7 mouse cellular contexts compared by ENCODE assay signal in genomic region chr9:108048566-108048955, GRCm38 (mm10). TPM values are rescaled to one million over a fixed set of nuclear protein-coding genes. Genes with fewer than 3 reads are reported as not detected.
DNase-seq lines count a peak whose midpoint lies in the region; ATAC-seq and TF ChIP-seq lines count a peak whose summit lies in the region.

No protein-coding gene starts in this region.

- peak; percentile 47 for DNase-seq in neural tube, embryonic 11.5 days (ENCODE audit: low spot score)
- DNase-seq in neural tube, embryonic 10.5 days (ENCODE audit: extremely low spot score, low spot score): no peak
- no peak for DNase-seq in limb, embryonic 11.5 days (ENCODE audit: low spot score)
- DNase-seq in thymus, postnatal 25 days: no peak
- no peak for DNase-seq in layer of hippocampus, adult 9-11 months

- H3K27me3 ChIP-seq in neural tube, embryonic 11.5 days (ENCODE audit: control insufficient read depth, insufficient read depth, low read length): no peaks in the 10 kb centered on the region
- no peaks in the 10 kb centered on the region for H3K27me3 ChIP-seq in limb, embryonic 11.5 days (ENCODE audit: control insufficient read depth, insufficient read depth, low read length)
- H3K27me3 ChIP-seq in stomach, embryonic 14.5 days (ENCODE audit: control insufficient read depth, insufficient read depth, low read length): no peaks in the 10 kb centered on the region

- H3K4me1 ChIP-seq in neural tube, embryonic 11.5 days (ENCODE audit: control insufficient read depth, insufficient read depth, low read length): peaks cover 13% of the 10 kb centered on the region
- 0 out of 2 replicates have a peak, but pooled peaks cover 4% of the 10 kb centered on the region for H3K4me1 ChIP-seq in embryonic fibroblast, embryonic 13.5 days (ENCODE audit: control insufficient read depth, insufficient read depth, low read length)
- peaks cover 7% of the 10 kb centered on the region; the same call in 1 of the 2 replicates for H3K4me1 ChIP-seq in limb, embryonic 11.5 days (ENCODE audit: control insufficient read depth, insufficient read depth, low read length)
- peaks cover 14% of the 10 kb centered on the region for H3K4me1 ChIP-seq in stomach, embryonic 14.5 days (ENCODE audit: control insufficient read depth, insufficient read depth, low read length)

- H3K4me2 ChIP-seq in neural tube, embryonic 11.5 days (ENCODE audit: low read depth): peak overlapping the region; percentile 83
- H3K4me2 ChIP-seq in limb, embryonic 11.5 days (ENCODE audit: low read depth, severe bottlenecking): peak overlapping the region; percentile 88
- peak overlapping the region; percentile 94 for H3K4me2 ChIP-seq in stomach, embryonic 14.5 days (replicated peaks; ENCODE audit: low read depth, low read length)

- ATAC-seq in neural tube, embryonic 11.5 days (ENCODE audit: insufficient read depth, low FRiP score, low TSS enrichment): peak; percentile 61
- ATAC-seq in limb, embryonic 11.5 days (ENCODE audit: insufficient number of reproducible peaks, low FRiP score, low TSS enrichment, low read depth): peak; percentile 24; the same call in 1 of the 2 replicates
- ATAC-seq in stomach, embryonic 14.5 days (ENCODE audit: insufficient number of reproducible peaks, insufficient read depth, low FRiP score, low read depth): peak; percentile 28

- H3K9me3 ChIP-seq in neural tube, embryonic 11.5 days (ENCODE audit: control insufficient read depth, low read length): no peaks in the 10 kb centered on the region
- H3K9me3 ChIP-seq in limb, embryonic 11.5 days (ENCODE audit: control insufficient read depth, low read length): no peaks in the 10 kb centered on the region
- no peaks in the 10 kb centered on the region for H3K9me3 ChIP-seq in stomach, embryonic 14.5 days (ENCODE audit: control insufficient read depth, low read depth, low read length)

- peaks cover 21% of the 10 kb centered on the region for H3K36me3 ChIP-seq in neural tube, embryonic 11.5 days (ENCODE audit: control insufficient read depth, insufficient read depth, low read length)
- H3K36me3 ChIP-seq in limb, embryonic 11.5 days (ENCODE audit: control insufficient read depth, insufficient read depth, low read length): peaks cover 25% of the 10 kb centered on the region
- H3K36me3 ChIP-seq in stomach, embryonic 14.5 days (ENCODE audit: control insufficient read depth, insufficient read depth, low read length): peaks cover 40% of the 10 kb centered on the region

- peak overlapping the region; percentile 68 for H3K4me3 ChIP-seq in neural tube, embryonic 11.5 days (ENCODE audit: low read depth, low read length)
- H3K4me3 ChIP-seq in embryonic fibroblast, embryonic 13.5 days (ENCODE audit: insufficient read depth, low read length): peak overlapping the region; percentile 30
- peak overlapping the region; percentile 78 for H3K4me3 ChIP-seq in limb, embryonic 11.5 days (ENCODE audit: low read depth, low read length)
- peak overlapping the region; percentile 80 for H3K4me3 ChIP-seq in stomach, embryonic 14.5 days (ENCODE audit: low read depth, low read length)

- WGBS in neural tube, embryonic 11.5 days: 2% methylated on average over 19 of the region's 19 CpGs
- WGBS in limb, embryonic 11.5 days: 1% methylated on average over 19 of the region's 19 CpGs
- WGBS in stomach, embryonic 14.5 days: under 1% methylated on average over 19 of the region's 19 CpGs

- peak overlapping the region; percentile 56 for H3K27ac ChIP-seq in neural tube, embryonic 11.5 days (ENCODE audit: low read depth, low read length)
- peak overlapping the region; percentile 51 for H3K27ac ChIP-seq in embryonic fibroblast, embryonic 13.5 days (ENCODE audit: insufficient read depth, low read length)
- H3K27ac ChIP-seq in limb, embryonic 11.5 days (replicated peaks; ENCODE audit: low read depth, low read length): no peak overlapping the region; the same call in 1 of the 2 replicates
- H3K27ac ChIP-seq in stomach, embryonic 14.5 days (ENCODE audit: low read length): peak overlapping the region; percentile 76; the same call in 1 of the 2 replicates

- peak overlapping the region; percentile 62 for H3K9ac ChIP-seq in neural tube, embryonic 11.5 days (ENCODE audit: low read length)
- peak overlapping the region; percentile 36; the same call in 1 of the 2 replicates for H3K9ac ChIP-seq in limb, embryonic 11.5 days (ENCODE audit: low read length)
- H3K9ac ChIP-seq in stomach, embryonic 14.5 days (replicated peaks; ENCODE audit: low read depth, low read length): 0 out of 2 replicates have a peak overlapping the region, but pooled peaks have one; percentile 4

- no peak for TF ChIP-seq CTCF in embryonic fibroblast, embryonic 13.5 days (IDR thresholded peaks at IDR 0.05; ENCODE audit: borderline replicate concordance, insufficient read depth, low read length)

- no peak for TF ChIP-seq POLR2A in embryonic fibroblast, embryonic 13.5 days (IDR thresholded peaks at IDR 0.05; ENCODE audit: low read depth, low read length)

RNA-seq across cellular contexts. Expression of gene Gmppb, which starts 0.5 kb away (rescaled TPM):
- 21.7 and 23.6 TPM in 2 replicates for polyA plus RNA-seq in neural tube, embryonic 11.5 days (2014; fragmentation: Nextera tagmentation; extraction: Ambion mirVana)
- 32.3 and 33.5 TPM in 2 replicates for polyA plus RNA-seq in embryonic fibroblast, embryonic 13.5 days (2011; ENCODE audit: insufficient read length, low read depth, missing spikeins)
- 20.6 and 22.0 TPM in 2 replicates for polyA plus RNA-seq in limb, embryonic 11.5 days (2014; fragmentation: Nextera tagmentation; extraction: Ambion mirVana)
- polyA plus RNA-seq in stomach, embryonic 14.5 days (2014; fragmentation: Nextera tagmentation; extraction: Ambion mirVana): 21.4 and 26.6 TPM in 2 replicates

RNA-seq across cellular contexts. Expression of gene Amigo3, which starts 4.4 kb away (rescaled TPM):
- 2.7 and 2.8 TPM in 2 replicates for polyA plus RNA-seq in neural tube, embryonic 11.5 days (2014; fragmentation: Nextera tagmentation; extraction: Ambion mirVana)
- polyA plus RNA-seq in embryonic fibroblast, embryonic 13.5 days (2011; ENCODE audit: insufficient read length, low read depth, missing spikeins): 3.0 and 3.4 TPM in 2 replicates
- 1.7 and 1.9 TPM in 2 replicates for polyA plus RNA-seq in limb, embryonic 11.5 days (2014; fragmentation: Nextera tagmentation; extraction: Ambion mirVana)
- 3.1 TPM in 2 replicates for polyA plus RNA-seq in stomach, embryonic 14.5 days (2014; fragmentation: Nextera tagmentation; extraction: Ambion mirVana)

RNA-seq across cellular contexts. Expression of gene Mst1, which starts 31.7 kb away (rescaled TPM):
- 0.49 and 1.0 TPM in 2 replicates for polyA plus RNA-seq in neural tube, embryonic 11.5 days (2014; fragmentation: Nextera tagmentation; extraction: Ambion mirVana)
- not detected in 2 replicates for polyA plus RNA-seq in embryonic fibroblast, embryonic 13.5 days (2011; ENCODE audit: insufficient read length, low read depth, missing spikeins)
- 0.37 and 1.3 TPM in 2 replicates for polyA plus RNA-seq in limb, embryonic 11.5 days (2014; fragmentation: Nextera tagmentation; extraction: Ambion mirVana)
- 3.7 and 4.4 TPM in 2 replicates for polyA plus RNA-seq in stomach, embryonic 14.5 days (2014; fragmentation: Nextera tagmentation; extraction: Ambion mirVana)

RNA-seq across cellular contexts. Expression of gene Rnf123, which starts 34.6 kb away (rescaled TPM):
- polyA plus RNA-seq in neural tube, embryonic 11.5 days (2014; fragmentation: Nextera tagmentation; extraction: Ambion mirVana): 31.6 and 35.9 TPM in 2 replicates
- polyA plus RNA-seq in embryonic fibroblast, embryonic 13.5 days (2011; ENCODE audit: insufficient read length, low read depth, missing spikeins): 26.4 and 31.4 TPM in 2 replicates
- 26.4 and 29.9 TPM in 2 replicates for polyA plus RNA-seq in limb, embryonic 11.5 days (2014; fragmentation: Nextera tagmentation; extraction: Ambion mirVana)
- 31.1 and 33.5 TPM in 2 replicates for polyA plus RNA-seq in stomach, embryonic 14.5 days (2014; fragmentation: Nextera tagmentation; extraction: Ambion mirVana)

RNA-seq across cellular contexts. Expression of gene Apeh, which starts 45.8 kb away (rescaled TPM):
- 54.3 and 62.7 TPM in 2 replicates for polyA plus RNA-seq in neural tube, embryonic 11.5 days (2014; fragmentation: Nextera tagmentation; extraction: Ambion mirVana)
- 53.4 and 63.9 TPM in 2 replicates for polyA plus RNA-seq in embryonic fibroblast, embryonic 13.5 days (2011; ENCODE audit: insufficient read length, low read depth, missing spikeins)
- 56.3 and 63.4 TPM in 2 replicates for polyA plus RNA-seq in limb, embryonic 11.5 days (2014; fragmentation: Nextera tagmentation; extraction: Ambion mirVana)
- polyA plus RNA-seq in stomach, embryonic 14.5 days (2014; fragmentation: Nextera tagmentation; extraction: Ambion mirVana): 52.2 and 58.0 TPM in 2 replicates

Comparison
In these comparisons a context has a peak if more than half of its experiments do, and no peak if none do; other contexts are left out.
1. H3K4me3 ChIP-seq: peak in every context shown above with its lines; median percentile 80 in stomach, embryonic 14.5 days; 78 in limb, embryonic 11.5 days; 68 in neural tube, embryonic 11.5 days; 30 in embryonic fibroblast, embryonic 13.5 days.
2. H3K9ac ChIP-seq: peak in every context shown above with its lines; median percentile 62 in neural tube, embryonic 11.5 days; 36 in limb, embryonic 11.5 days; 4 in stomach, embryonic 14.5 days.